Comparison of ENCODE assay signal across 9 mouse cellular contexts in the genomic region with DNA sequence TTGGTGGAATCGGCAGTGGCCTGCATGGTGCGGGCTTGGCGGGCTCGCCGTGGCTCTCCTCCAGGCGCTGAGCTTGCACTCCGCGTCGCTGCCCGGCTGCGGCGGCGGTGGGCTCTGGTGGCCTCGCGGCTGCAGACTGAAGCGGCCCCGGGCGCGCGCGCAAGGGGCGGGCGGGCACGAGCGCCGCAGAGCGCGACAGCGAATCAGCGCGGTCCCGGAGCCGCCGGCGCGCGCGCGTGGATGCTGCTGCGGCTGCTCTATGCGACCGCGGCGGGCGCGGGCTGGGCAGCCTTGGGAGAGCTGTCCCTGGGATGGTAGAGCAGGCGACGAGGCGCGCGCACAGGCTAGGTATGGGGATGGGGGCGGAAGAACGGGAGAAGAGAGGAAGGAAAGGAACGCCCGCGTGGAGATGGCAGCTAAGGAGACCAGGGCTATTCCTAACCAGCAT. TPM values are rescaled to one million over a fixed set of nuclear protein-coding genes. Genes with fewer than 3 reads are reported as not detected.
DNase-seq lines count a peak whose midpoint lies in the region; ATAC-seq and TF ChIP-seq lines count a peak whose summit lies in the region.
"Had no signal": no experiment of that assay in that cellular context is flagged by ENCODE, and none has a peak within 500 bp of the region (broad histone marks: within the 10 kb centered on the region; RNA-seq: fewer than 3 reads in every experiment).

No protein-coding gene starts in this region.

- H3K9ac ChIP-seq in heart, embryonic 12.5 days, result peak overlapping the region; percentile 53
- H3K9ac ChIP-seq in liver, postnatal 0 days (replicated peaks), result no peak overlapping the region

- peaks cover 25% of the 10 kb centered on the region for H3K9me3 ChIP-seq in E14TG2a.4 (ENCODE audit: low read length)
- H3K9me3 ChIP-seq in heart, embryonic 12.5 days (replicated peaks), result no peaks in the 10 kb centered on the region
- H3K9me3 ChIP-seq in liver, postnatal 0 days (ENCODE audit: low read length), result no peaks in the 10 kb centered on the region

- no peaks in the 10 kb centered on the region for H3K36me3 ChIP-seq in E14TG2a.4 (ENCODE audit: insufficient read depth, low read length)
- H3K36me3 ChIP-seq in heart, embryonic 12.5 days, result no peaks in the 10 kb centered on the region
- no peaks in the 10 kb centered on the region for H3K36me3 ChIP-seq in liver, postnatal 0 days (replicated peaks; ENCODE audit: insufficient read depth, low read length)

- peak; percentile 99 for TF ChIP-seq POLR2A in brain, embryonic 14.5 days (IDR thresholded peaks at IDR 0.05; ENCODE audit: borderline replicate concordance, extremely low read depth, insufficient read depth, insufficient read length, poor library complexity, severe bottlenecking)
- no peak for TF ChIP-seq POLR2A in embryonic fibroblast, embryonic 13.5 days (IDR thresholded peaks at IDR 0.05; ENCODE audit: low read depth, low read length)

- 2% methylated on average over 56 of the region's 56 CpGs for WGBS in heart, embryonic 12.5 days
- under 1% methylated on average over 55 of the region's 56 CpGs for WGBS in liver, postnatal 0 days (ENCODE audit: insufficient replicate concordance)

- DNase-seq in brain, embryonic 14.5 days (ENCODE audit: low read depth), result peak; percentile 97
- DNase-seq in layer of hippocampus, adult 2 months (ENCODE audit: low spot score in 2 of 2), result peak; percentile 81 to 87
- peak; percentile 33 for DNase-seq in liver, postnatal 0 days
- DNase-seq in retina, adult 2 months (ENCODE audit: low read depth, low spot score), result peak; percentile 30
- DNase-seq in spleen, adult 12 weeks (ENCODE audit: low spot score), result no peak

- no peak for TF ChIP-seq EP300 in liver, postnatal 0 days (IDR thresholded peaks at IDR 0.05; ENCODE audit: low read depth)

- peak overlapping the region; percentile 78 for H3K4me2 ChIP-seq in heart, embryonic 12.5 days
- H3K4me2 ChIP-seq in liver, postnatal 0 days (ENCODE audit: low read depth, low read length), result peak overlapping the region; percentile 67

- peaks cover 16% of the 10 kb centered on the region for H3K4me1 ChIP-seq in E14TG2a.4 (replicated peaks; ENCODE audit: low read depth, low read length)
- H3K4me1 ChIP-seq in embryonic fibroblast, embryonic 13.5 days (ENCODE audit: control insufficient read depth, insufficient read depth, low read length), result no peaks in the 10 kb centered on the region
- H3K4me1 ChIP-seq in heart, embryonic 12.5 days (replicated peaks), result peaks cover 20% of the 10 kb centered on the region
- H3K4me1 ChIP-seq in liver, postnatal 0 days (ENCODE audit: insufficient read depth), result 0 out of 2 replicates have a peak, but pooled peaks cover 2% of the 10 kb centered on the region

- peak; percentile 67 for ATAC-seq in heart, embryonic 12.5 days (ENCODE audit: insufficient number of reproducible peaks, low FRiP score)
- 0 out of 2 replicates have a peak, but pooled peaks have one; percentile 33 for ATAC-seq in liver, postnatal 0 days
- ATAC-seq: Patski had no signal

- no peak overlapping the region for H3K27ac ChIP-seq in embryonic fibroblast, embryonic 13.5 days (ENCODE audit: insufficient read depth, low read length)
- no peak overlapping the region for H3K27ac ChIP-seq in heart, embryonic 12.5 days (ENCODE audit: poor library complexity, severe bottlenecking)
- peak overlapping the region; percentile 95 for H3K27ac ChIP-seq in layer of hippocampus, adult 2 months
- H3K27ac ChIP-seq in liver, postnatal 0 days (ENCODE audit: low read depth), result no peak overlapping the region

- TF ChIP-seq CTCF in E14TG2a.4 (conservative IDR thresholded peaks at IDR 0.05; ENCODE audit: low read length), result no peak
- no peak for TF ChIP-seq CTCF in brain, embryonic 14.5 days (IDR thresholded peaks at IDR 0.05; ENCODE audit: borderline replicate concordance, extremely low read depth, insufficient read depth, insufficient read length)
- no peak for TF ChIP-seq CTCF in embryonic fibroblast, embryonic 13.5 days (IDR thresholded peaks at IDR 0.05; ENCODE audit: borderline replicate concordance, insufficient read depth, low read length)
- TF ChIP-seq CTCF in layer of hippocampus, adult 2 months (conservative IDR thresholded peaks at IDR 0.05), result no peak
- no peak for TF ChIP-seq CTCF in liver, postnatal 0 days (IDR thresholded peaks at IDR 0.05; ENCODE audit: low read depth)

- H3K4me3 ChIP-seq in E14TG2a.4 (replicated peaks; ENCODE audit: low read length), result peak overlapping the region; percentile 82
- peak overlapping the region; percentile 34 for H3K4me3 ChIP-seq in embryonic fibroblast, embryonic 13.5 days (ENCODE audit: insufficient read depth, low read length)
- H3K4me3 ChIP-seq in heart, embryonic 12.5 days, result peak overlapping the region; percentile 45
- H3K4me3 ChIP-seq in layer of hippocampus, adult 2 months, result peak overlapping the region; percentile 85
- peak overlapping the region; percentile 42 for H3K4me3 ChIP-seq in liver, postnatal 0 days (ENCODE audit: low read depth, low read length)

- H3K27me3 ChIP-seq in E14TG2a.4 (ENCODE audit: insufficient read depth, low read length), result peaks cover 25% of the 10 kb centered on the region
- peaks cover 48% of the 10 kb centered on the region for H3K27me3 ChIP-seq in heart, embryonic 12.5 days (replicated peaks)
- H3K27me3 ChIP-seq in liver, postnatal 0 days (ENCODE audit: insufficient read depth, low read length), result peaks cover 30% of the 10 kb centered on the region

RNA-seq across cellular contexts. Expression of a gene that starts 51.8 kb away (rescaled TPM):
- 0.03 TPM in 1 of 2 replicates, not detected in the other for polyA plus RNA-seq in brain, embryonic 14.5 days (2012; rRNA removed)
- polyA plus RNA-seq in embryonic fibroblast, embryonic 13.5 days (2011; ENCODE audit: insufficient read length, low read depth, missing spikeins), result not detected in 2 replicates
- not detected in 2 replicates for polyA plus RNA-seq in heart, embryonic 12.5 days (2016; fragmentation: Nextera tagmentation; extraction: Ambion mirVana)
- total RNA-seq in layer of hippocampus, adult 2 months (2021), result not detected
- polyA plus RNA-seq in liver, postnatal 0 days (2015; fragmentation: Nextera tagmentation; extraction: Ambion mirVana), result not detected in 2 replicates
- polyA plus RNA-seq: Patski had no signal

Comparison
In these comparisons a context has a peak if more than half of its experiments do, and no peak if none do; other contexts are left out.
1. H3K4me3 ChIP-seq: peak in every context shown above with its lines; median percentile 85 in layer of hippocampus, adult 2 months; 82 in E14TG2a.4; 45 in heart, embryonic 12.5 days; 42 in liver, postnatal 0 days; 34 in embryonic fibroblast, embryonic 13.5 days.